Mouse (Mus musculus): ENCODE data around the gene A730015C16Rik. TPM values are rescaled to one million over a fixed set of nuclear protein-coding genes. Genes with fewer than 3 reads are reported as not detected.

A730015C16Rik gene
- polyA plus RNA-seq, 1 experiment from 2014 or later: 0.71 TPM

- Histone ChIP-seq H3K4me3 (ENCODE audit: low read depth, low read length) (no peak overlapping the region), H3K4me2 (ENCODE audit: low read depth, severe bottlenecking) (no peak overlapping the region), H3K9ac (ENCODE audit: low read length) (no peak overlapping the region), H3K36me3 (ENCODE audit: control insufficient read depth, insufficient read depth, low read length) (no peaks in the 10 kb centered on the region), H3K9me3 (ENCODE audit: control insufficient read depth, low read length) (no peaks in the 10 kb centered on the region), H3K4me1 (ENCODE audit: control insufficient read depth, insufficient read depth, low read length) (no peaks in the 10 kb centered on the region), H3K27ac (replicated peaks; ENCODE audit: low read depth, low read length) (no peak overlapping the region), H3K27me3 (ENCODE audit: control insufficient read depth, insufficient read depth, low read length) (no peaks in the 10 kb centered on the region)
- WGBS: 64% methylated on average over 4 of the region's 4 CpGs
- no peak for DNase-seq (ENCODE audit: low spot score)
- no peak for ATAC-seq (ENCODE audit: insufficient number of reproducible peaks, low FRiP score, low TSS enrichment, low read depth)
These were observed 37.3 kb downstream of the A730015C16Rik start for GRCm38 (mm10) chr4:108811142-108811541.

GRCm38 (mm10) chr4:108803535-108803934, 44.9 kb downstream of the A730015C16Rik start:
- Histone ChIP-seq H3K9me3 (ENCODE audit: control insufficient read depth, low read length) (no peaks in the 10 kb centered on the region), H3K27me3 (ENCODE audit: control insufficient read depth, insufficient read depth, low read length) (no peaks in the 10 kb centered on the region), H3K4me1 (ENCODE audit: control insufficient read depth, insufficient read depth, low read length) (no peaks in the 10 kb centered on the region), H3K9ac (ENCODE audit: low read length) (no peak overlapping the region), H3K4me3 (ENCODE audit: low read depth, low read length) (no peak overlapping the region), H3K36me3 (ENCODE audit: control insufficient read depth, insufficient read depth, low read length) (no peaks in the 10 kb centered on the region), H3K27ac (replicated peaks; ENCODE audit: low read depth, low read length) (no peak overlapping the region), H3K4me2 (ENCODE audit: low read depth, severe bottlenecking) (no peak overlapping the region)
- no peak for DNase-seq (ENCODE audit: low spot score)
- no peak for ATAC-seq (ENCODE audit: insufficient number of reproducible peaks, low FRiP score, low TSS enrichment, low read depth)
- WGBS: 84% methylated on average over 2 of the region's 2 CpGs

- Histone ChIP-seq H3K4me1 (ENCODE audit: control insufficient read depth, insufficient read depth, low read length) (no peaks in the 10 kb centered on the region), H3K27me3 (ENCODE audit: control insufficient read depth, insufficient read depth, low read length) (no peaks in the 10 kb centered on the region), H3K4me2 (ENCODE audit: low read depth, severe bottlenecking) (no peak overlapping the region), H3K9me3 (ENCODE audit: control insufficient read depth, low read length) (no peaks in the 10 kb centered on the region), H3K4me3 (ENCODE audit: low read depth, low read length) (no peak overlapping the region), H3K27ac (replicated peaks; ENCODE audit: low read depth, low read length) (no peak overlapping the region), H3K9ac (ENCODE audit: low read length) (no peak overlapping the region), H3K36me3 (ENCODE audit: control insufficient read depth, insufficient read depth, low read length) (no peaks in the 10 kb centered on the region)
- peak; percentile 78 for DNase-seq (ENCODE audit: low spot score)
- WGBS: 47% methylated on average over 2 of the region's 2 CpGs
- no peak for ATAC-seq (ENCODE audit: insufficient number of reproducible peaks, low FRiP score, low TSS enrichment, low read depth)
These were observed 50.2 kb downstream of the A730015C16Rik start for GRCm38 (mm10) chr4:108798083-108798830.

Other genes with a start within 250 kb of the A730015C16Rik start
- 27.6 and 27.7 TPM in 2 replicates for gene Cc2d1b, start 228.7 kb downstream of the A730015C16Rik start, polyA plus RNA-seq (2014; fragmentation: Nextera tagmentation; extraction: Ambion mirVana)
- 1.2 and 1.8 TPM in 2 replicates for gene 3110021N24Rik, start 129.0 kb downstream of the A730015C16Rik start, polyA plus RNA-seq (2014; fragmentation: Nextera tagmentation; extraction: Ambion mirVana)
- gene Zfyve9, start 67.8 kb downstream of the A730015C16Rik start, polyA plus RNA-seq (2014; fragmentation: Nextera tagmentation; extraction: Ambion mirVana): 4.7 and 4.8 TPM in 2 replicates
- gene Btf3l4, start 15.0 kb downstream of the A730015C16Rik start, polyA plus RNA-seq (2014; fragmentation: Nextera tagmentation; extraction: Ambion mirVana): 249 and 251 TPM in 2 replicates
- gene Txndc12, start 14.0 kb downstream of the A730015C16Rik start, polyA plus RNA-seq (2014; fragmentation: Nextera tagmentation; extraction: Ambion mirVana): 116 TPM in 2 replicates
- gene Kti12, start 834 bp downstream of the A730015C16Rik start, polyA plus RNA-seq (2014; fragmentation: Nextera tagmentation; extraction: Ambion mirVana): 59.3 and 60.9 TPM in 2 replicates
- gene Rab3b, start 30.4 kb upstream of the A730015C16Rik start, polyA plus RNA-seq (2014; fragmentation: Nextera tagmentation; extraction: Ambion mirVana): 13.3 and 13.4 TPM in 2 replicates
- 54.6 and 67.7 TPM in 2 replicates for gene Nrd1, start 152.0 kb upstream of the A730015C16Rik start, polyA plus RNA-seq (2014; fragmentation: Nextera tagmentation; extraction: Ambion mirVana)